Mouse (Mus musculus) small intestine, adult 2 months (tissue): ENCODE data around the gene Slc30a2.
"Not testable (repeated sequence)": the region's sequence is repeated elsewhere in the genome, so short reads cannot be mapped to it uniquely, and the experiment has no call there.

ENCODE experiments used
- CTCF ChIP-seq: fragments of 200-500 bp; IDR thresholded peaks from 2 replicates; pipeline ENCODE4 v1.5.1; 2012; ENCODE audit warnings: low read depth, mild to moderate bottlenecking, control low read depth, inconsistent platforms, low read length, moderate library complexity, mixed read lengths; ENCODE audit not compliant: insufficient replicate concordance, insufficient read length; ENCODE audit errors: extremely low read depth
- POLR2A ChIP-seq: fragments of 200-500 bp; IDR thresholded peaks from 2 replicates; pipeline ENCODE4 v1.6.1; 2012; ENCODE audit warnings: low read depth, mild to moderate bottlenecking, control low read depth, inconsistent platforms, low read length, moderate library complexity

- not testable (repeated sequence) for TF ChIP-seq CTCF, POLR2A
Observed at GRCm38 (mm10) chr4:134296096-134296495, 46.9 kb upstream of the Slc30a2 start.
